Mouse (Mus musculus) liver, adult 2 months (tissue): Measurements from ENCODE around the gene Uqcr10. TPM values are rescaled to one million over a fixed set of nuclear protein-coding genes. Genes with fewer than 3 reads are reported as not detected.
A peak's percentile ranks its signal among the peaks of the same experiment; 100 is the strongest.

ENCODE experiments used
- DNase-seq: peaks from one replicate; pipeline ENCODE4 v3.0.0-alpha.2; 2011; ENCODE audit warnings: low read depth, low spot score; ENCODE audit errors: extremely low read depth
- H3K27ac ChIP-seq: fragments of 200-500 bp; replicated peaks from 2 replicates; pipeline ENCODE4 v1.5.1; 2012; ENCODE audit warnings: low read depth, mild to moderate bottlenecking, control low read depth, inconsistent platforms, low read length; ENCODE audit not compliant: insufficient read depth
- H3K27me3 ChIP-seq: fragments of 200-500 bp; 2 replicates; pipeline ENCODE4 v1.6.1; 2012; ENCODE audit warnings: mild to moderate bottlenecking, moderate library complexity, low read length, inconsistent platforms; ENCODE audit not compliant: control insufficient read depth, insufficient read depth
- H3K36me3 ChIP-seq: fragments of 200-500 bp; 2 replicates; pipeline ENCODE4 v1.6.1; 2012; ENCODE audit warnings: low read length, inconsistent platforms; ENCODE audit not compliant: control insufficient read depth, insufficient read depth
- H3K4me1 ChIP-seq: fragments of 200-500 bp; 2 replicates; pipeline ENCODE4 v1.6.1; 2011; ENCODE audit warnings: low read length; ENCODE audit not compliant: control insufficient read depth, insufficient read depth
- H3K4me3 ChIP-seq: fragments of 200-500 bp; 2 replicates; pipeline ENCODE4 v1.5.1; 2011; ENCODE audit warnings: low read depth, mild to moderate bottlenecking, control low read depth, low read length, moderate library complexity; ENCODE audit not compliant: insufficient read depth
- H3K79me2 ChIP-seq: fragments of 200-500 bp; 2 replicates; pipeline ENCODE4 v1.6.1; 2012; ENCODE audit warnings: inconsistent platforms, mild to moderate bottlenecking, low read length, moderate library complexity; ENCODE audit not compliant: control insufficient read depth, insufficient read depth
- H3K9ac ChIP-seq: fragments of 200-500 bp; 2 replicates; pipeline ENCODE4 v1.6.1; 2012; ENCODE audit warnings: low read depth, mild to moderate bottlenecking, control low read depth, inconsistent platforms, low read length
- CTCF ChIP-seq: fragments of 200-500 bp; IDR thresholded peaks from 2 replicates; pipeline ENCODE4 v1.5.1; 2011; ENCODE audit warnings: low read depth, low read length, control low read depth
- POLR2A ChIP-seq: fragments of 200-500 bp; IDR thresholded peaks from 2 replicates; pipeline ENCODE4 v1.6.1; 2011; ENCODE audit warnings: low read length, control low read depth; ENCODE audit not compliant: insufficient read depth; ENCODE audit errors: extremely low read depth
- WGBS: fragments of 180-500 bp; shearing (Covaris S2); methylation state at CpG from one replicate; pipeline ENCODE4 v1.1.7; 2018; 5-methylcytosine and 5-hydroxymethylcytosine counted together
- polyA plus RNA-seq: library from polyadenylated mRNA; depleted of rRNA; stranded (reverse); fragments of >200 nt; gene quantifications from 2 replicates; pipeline ENCODE4 v1.2.3, GENCODE M21; 2012
- total RNA-seq: library from RNA; depleted of rRNA; stranded (reverse); fragments of >200 nt; gene quantifications from 2 replicates; pipeline ENCODE4 v1.2.3, GENCODE M21; 2014

The Uqcr10 gene
- total and polyA plus RNA-seq, 2 experiments = 702 to 709 TPM

- 2% methylated on average over 23 of the region's 39 CpGs for WGBS
- no peak for DNase-seq
- no peaks in the 10 kb centered on the region for H3K79me2 ChIP-seq
- TF ChIP-seq CTCF = no peak
- TF ChIP-seq POLR2A = no peak
- H3K27me3 ChIP-seq = peaks cover 13% of the 10 kb centered on the region; the same call in 1 of the 2 replicates
- H3K4me3 ChIP-seq = no peak overlapping the region
- no peak overlapping the region for H3K27ac ChIP-seq
- no peak overlapping the region for H3K9ac ChIP-seq
- H3K4me1 ChIP-seq = no peaks in the 10 kb centered on the region
- no peaks in the 10 kb centered on the region for H3K36me3 ChIP-seq
These were observed 41.8 kb upstream of the Uqcr10 start for GRCm38 (mm10) chr11:4745969-4746368.

GRCm38 (mm10) chr11:4744691-4745090, 40.5 kb upstream of the Uqcr10 start:
- DNase-seq = no peak
- Histone ChIP-seq H3K27me3 (peaks cover 13% of the 10 kb centered on the region; the same call in 1 of the 2 replicates), H3K4me3 (no peak overlapping the region), H3K4me1 (no peaks in the 10 kb centered on the region), H3K36me3 (no peaks in the 10 kb centered on the region), H3K9ac (no peak overlapping the region), H3K79me2 (no peaks in the 10 kb centered on the region), H3K27ac (no peak overlapping the region)
- 68% methylated on average over 6 of the region's 6 CpGs for WGBS
- TF ChIP-seq POLR2A (no peak), CTCF (no peak)

GRCm38 (mm10) chr11:4740785-4741184, 36.6 kb upstream of the Uqcr10 start:
- Histone ChIP-seq H3K4me1 (no peaks in the 10 kb centered on the region), H3K36me3 (no peaks in the 10 kb centered on the region), H3K27me3 (0 out of 2 replicates have a peak, but pooled peaks cover 2% of the 10 kb centered on the region), H3K9ac (no peak overlapping the region), H3K4me3 (no peak overlapping the region), H3K79me2 (no peaks in the 10 kb centered on the region), H3K27ac (no peak overlapping the region)
- WGBS = 42% methylated on average over 5 of the region's 5 CpGs
- DNase-seq = peak; percentile 55
- TF ChIP-seq POLR2A (no peak), CTCF (no peak)

GRCm38 (mm10) chr11:4738719-4739118, 34.6 kb upstream of the Uqcr10 start:
- no peaks in the 10 kb centered on the region for H3K27me3 ChIP-seq
- 96% methylated on average over 16 of the region's 16 CpGs for WGBS
- TF ChIP-seq CTCF = no peak
- no peak for TF ChIP-seq POLR2A

GRCm38 (mm10) chr11:4737682-4738081, 33.5 kb upstream of the Uqcr10 start:
- Histone ChIP-seq H3K36me3 (no peaks in the 10 kb centered on the region), H3K4me1 (no peaks in the 10 kb centered on the region), H3K4me3 (no peak overlapping the region), H3K79me2 (no peaks in the 10 kb centered on the region), H3K27me3 (no peaks in the 10 kb centered on the region), H3K9ac (no peak overlapping the region), H3K27ac (no peak overlapping the region)
- TF ChIP-seq POLR2A (no peak), CTCF (no peak)
- 89% methylated on average over 10 of the region's 10 CpGs for WGBS
- DNase-seq = no peak

More at GRCm38 (mm10) chr11:4738719-4739118, 34.6 kb upstream of the Uqcr10 start:
- no peaks in the 10 kb centered on the region for H3K36me3 ChIP-seq
- no peak overlapping the region for H3K9ac ChIP-seq
- no peaks in the 10 kb centered on the region for H3K4me1 ChIP-seq
- H3K79me2 ChIP-seq = no peaks in the 10 kb centered on the region
- H3K27ac ChIP-seq = no peak overlapping the region
- no peak overlapping the region for H3K4me3 ChIP-seq
- DNase-seq = no peak

- no peaks in the 10 kb centered on the region for H3K4me1 ChIP-seq
- no peak for DNase-seq
- H3K79me2 ChIP-seq = no peaks in the 10 kb centered on the region
- no peaks in the 10 kb centered on the region for H3K36me3 ChIP-seq
- no peak overlapping the region for H3K4me3 ChIP-seq
- H3K27me3 ChIP-seq = no peaks in the 10 kb centered on the region
- 76% methylated on average over 6 of the region's 6 CpGs for whole genome bisulfite sequencing
- TF ChIP-seq POLR2A (no peak), CTCF (no peak)
- H3K27ac ChIP-seq = no peak overlapping the region
- H3K9ac ChIP-seq = no peak overlapping the region
These were observed 32.2 kb upstream of the Uqcr10 start for GRCm38 (mm10) chr11:4736355-4736754.
